Mouse (Mus musculus) E14TG2a.4 (cell line): ENCODE results near the gene Esr1.
A peak's percentile ranks its signal among the peaks of the same experiment; 100 is the strongest.

Experiments used
- CTCF ChIP-seq: conservative IDR thresholded peaks from 2 replicates; pipeline ENCODE4 v1.5.1; 2014; ENCODE audit warnings: low read length
- NANOG ChIP-seq: IDR thresholded peaks from 2 replicates; pipeline ENCODE4 v1.6.1; 2014; ENCODE audit warnings: borderline replicate concordance, low read length, mixed read lengths
- POU5F1 ChIP-seq: IDR thresholded peaks from 2 replicates; pipeline ENCODE4 v1.6.1; 2014; ENCODE audit warnings: low read length, borderline replicate concordance

- TF ChIP-seq CTCF (peak; percentile 93), POU5F1 (no peak), NANOG (no peak)
Measured at GRCm38 (mm10) chr10:4626432-4626831, 15.0 kb downstream of the Esr1 start.
